Mouse (Mus musculus) brain, embryonic 14.5 days (tissue): ENCODE measurements at regions not wholly inside any gene's neighbourhood (a gene's known extent, or its start where the extent isn't known, plus 50 kb on each side); places are given as distances from the start of the nearest gene placed in this dataset.

Experiments
- CTCF ChIP-seq: fragments of 200-500 bp; IDR thresholded peaks from 2 replicates; pipeline ENCODE4 v1.5.1; 2012; ENCODE audit warnings: inconsistent platforms, mild to moderate bottlenecking, moderate library complexity, borderline replicate concordance; ENCODE audit not compliant: insufficient read depth, insufficient read length; ENCODE audit errors: extremely low read depth
- POLR2A ChIP-seq: fragments of 200-500 bp; IDR thresholded peaks from 2 replicates; pipeline ENCODE4 v1.6.1; 2012; ENCODE audit warnings: mild to moderate bottlenecking, inconsistent platforms, borderline replicate concordance; ENCODE audit not compliant: poor library complexity, insufficient read depth, insufficient read length, severe bottlenecking; ENCODE audit errors: extremely low read depth

GRCm38 (mm10) chr9:40611626-40612025 is 58.8 kb upstream of the Gm21915 start:
- no peak for TF ChIP-seq CTCF
- no peak for TF ChIP-seq POLR2A
